Mouse (Mus musculus) activated CD4-positive, CD25-positive, alpha-beta regulatory T cell, adult 9 weeks (primary cell): ENCODE measurements around the gene Spen. TPM values are rescaled to one million over a fixed set of nuclear protein-coding genes. Genes with fewer than 3 reads are reported as not detected.

Experiments used
- polyA plus RNA-seq: library from polyadenylated mRNA; unstranded; fragments of 100-300 nt; shearing (Covaris generic); gene quantifications from one replicate; pipeline ENCODE4 v1.2.1, GENCODE M21; 2017

The Spen gene
- polyA plus RNA-seq, result 6.4 TPM

GRCm38 (mm10) chr4:141538408-141539212, at the start of gene Spen:
Gene Spen (minus strand): TSS chr4:141538597.

GRCm38 (mm10) chr4:141444451-141445327, 93.7 kb downstream of the Spen start, which contains the start of gene Zbtb17:
Gene Zbtb17 (plus strand): TSS chr4:141444654.

GRCm38 (mm10) chr4:141435974-141436373, 102.4 kb downstream of the Spen start, which contains the start of gene Srarp:
Gene Srarp (minus strand): TSS chr4:141436105.

GRCm38 (mm10) chr4:141420192-141420829, 118.1 kb downstream of the Spen start, which contains the start of gene Hspb7:
Gene Hspb7 (plus strand): TSS chr4:141420779.

Other genes with a start within 250 kb of the Spen start
- not detected for gene Epha2, start 237.4 kb downstream of the Spen start, polyA plus RNA-seq
- not detected for gene Fam131c, start 170.4 kb downstream of the Spen start, polyA plus RNA-seq
- gene Clcnka, start 139.9 kb downstream of the Spen start, polyA plus RNA-seq, result not detected
- gene Clcnkb, start 122.6 kb downstream of the Spen start, polyA plus RNA-seq, result not detected
- gene Hspb7, start 117.8 kb downstream of the Spen start, polyA plus RNA-seq, result not detected
- gene Srarp, start 102.5 kb downstream of the Spen start, polyA plus RNA-seq, result not detected
- gene Zbtb17, start 93.9 kb downstream of the Spen start, polyA plus RNA-seq, result 43.2 TPM
- 0.21 TPM for gene Fblim1, start 67.5 kb upstream of the Spen start, polyA plus RNA-seq
- 0.22 TPM for gene Tmem82, start 80.0 kb upstream of the Spen start, polyA plus RNA-seq
- not detected for gene Slc25a34, start 85.2 kb upstream of the Spen start, polyA plus RNA-seq
- 4.9 TPM for gene Plekhm2, start 126.3 kb upstream of the Spen start, polyA plus RNA-seq
- gene Rsc1a1, start 147.0 kb upstream of the Spen start, polyA plus RNA-seq, result not detected
- 5.4 TPM for gene Ddi2, start 184.8 kb upstream of the Spen start, polyA plus RNA-seq
- gene Agmat, start 208.1 kb upstream of the Spen start, polyA plus RNA-seq, result not detected